Mouse (Mus musculus) heart, adult 2 months (tissue): Measurements from ENCODE around the gene Chd3.

Experiments used
- CTCF ChIP-seq: fragments of 200-600 bp; IDR thresholded peaks from 2 replicates; pipeline ENCODE4 v1.8.1; 2022; ENCODE audit warnings: antibody characterized with exemption, mild to moderate bottlenecking, moderate library complexity
- EP300 ChIP-seq: fragments of 200-500 bp; IDR thresholded peaks from 2 replicates; pipeline ENCODE4 v1.6.1; 2011; ENCODE audit warnings: low read depth, low read length, control low read depth; ENCODE audit not compliant: insufficient read depth

- no peak for TF ChIP-seq CTCF
- TF ChIP-seq EP300 = no peak
Measured at GRCm38 (mm10) chr11:69334796-69335195, 34.4 kb downstream of the Chd3 start.
